Mouse (Mus musculus) erythroblast, adult 5-6 weeks (primary cell): ENCODE data around the gene Naa60. TPM values are rescaled to one million over a fixed set of nuclear protein-coding genes. Genes with fewer than 3 reads are reported as not detected.
"Not testable (repeated sequence)": the region's sequence is repeated elsewhere in the genome, so short reads cannot be mapped to it uniquely, and the experiment has no call there.

Experiments
- ATAC-seq: replicated peaks from 2 replicates; pipeline ENCODE4 v1.8.0; 2016; ENCODE audit warnings: moderate number of reproducible peaks, mild to moderate bottlenecking, moderate TSS enrichment, inconsistent platforms; ENCODE audit not compliant: poor library complexity, low FRiP score, severe bottlenecking
- total RNA-seq, 2 experiments: library from RNA; stranded (forward) in 1 of 2; stranded (reverse) in 1 of 2; fragments of 150-400 nt in 1 of 2; fragments of 200-764, 138-1000 nt in 1 of 2; gene quantifications; 2 replicates each; pipeline versions ENCODE4 v1.2.3 to v1.2.4; 2015 to 2017; ENCODE audit warnings: low replicate concordance in 2 of 2

Naa60 gene
- total RNA-seq (2015; ENCODE audit: low replicate concordance), result 28.0 and 33.8 TPM in 2 replicates
- total RNA-seq (2017; ENCODE audit: low replicate concordance), result 22.7 and 25.8 TPM in 2 replicates

DNA sequence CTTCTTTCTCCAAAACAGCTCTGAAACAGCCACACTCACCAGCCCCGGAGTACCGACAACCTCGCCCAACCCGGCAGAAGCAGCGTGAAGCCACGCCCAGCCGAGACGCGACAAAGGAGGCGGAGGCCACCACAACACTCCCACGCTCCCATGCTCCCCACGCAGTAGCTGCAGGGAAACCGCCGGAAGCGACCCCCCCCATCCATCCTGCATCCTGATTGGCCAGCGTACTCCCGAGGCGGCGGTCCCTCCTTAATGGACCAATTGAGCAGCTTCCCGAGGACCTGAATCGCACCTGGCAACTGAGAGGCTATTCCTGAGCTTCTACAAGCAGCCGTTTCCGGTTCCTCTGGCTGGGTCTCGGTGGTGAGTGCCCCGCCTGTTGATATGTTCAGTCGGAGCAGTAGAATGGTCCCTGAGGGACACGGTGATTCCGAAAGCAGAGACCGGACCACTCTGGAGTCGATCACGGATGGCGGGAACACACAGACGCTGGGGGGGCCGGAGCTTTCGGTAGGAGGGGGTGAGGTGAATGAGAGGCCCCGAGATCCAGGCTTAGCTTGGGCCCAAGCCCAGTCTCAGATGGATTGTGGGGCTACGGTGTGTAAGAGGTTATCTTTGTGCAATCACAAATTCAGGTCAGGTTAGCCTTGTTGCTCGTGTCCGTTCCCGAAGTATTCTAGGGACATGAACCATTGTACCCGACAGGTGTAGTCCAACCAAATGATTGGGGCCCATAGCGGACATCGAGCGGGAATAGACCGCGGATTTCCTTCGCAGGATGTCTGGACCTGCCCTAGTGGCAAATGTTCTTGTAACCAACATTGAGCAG, at the start of gene Naa60:
Gene Naa60 (plus strand): TSS at position 160 of the 832 bp plus-strand sequence.
- ATAC-seq, result peak; percentile 100

DNA sequence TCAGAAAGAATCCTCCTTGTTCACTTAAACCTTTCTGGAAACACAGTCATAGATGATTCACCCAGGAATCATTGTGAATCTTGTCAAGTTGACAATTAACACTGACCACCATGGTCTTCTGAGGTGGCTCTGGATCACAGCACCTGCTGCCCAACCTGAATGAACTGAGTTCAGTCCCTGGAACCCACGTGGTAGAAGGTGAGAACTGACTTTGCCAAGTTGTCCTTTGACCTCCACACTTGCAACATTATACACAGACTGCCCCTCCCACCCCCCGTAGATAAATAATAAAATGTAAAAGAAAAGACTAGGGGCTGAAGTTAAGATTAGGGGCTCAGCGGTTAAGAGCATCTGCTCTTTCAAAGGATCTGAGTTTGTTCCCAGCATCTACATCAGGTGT, 44.2 kb upstream of the Naa60 start:
- no peak for ATAC-seq

DNA sequence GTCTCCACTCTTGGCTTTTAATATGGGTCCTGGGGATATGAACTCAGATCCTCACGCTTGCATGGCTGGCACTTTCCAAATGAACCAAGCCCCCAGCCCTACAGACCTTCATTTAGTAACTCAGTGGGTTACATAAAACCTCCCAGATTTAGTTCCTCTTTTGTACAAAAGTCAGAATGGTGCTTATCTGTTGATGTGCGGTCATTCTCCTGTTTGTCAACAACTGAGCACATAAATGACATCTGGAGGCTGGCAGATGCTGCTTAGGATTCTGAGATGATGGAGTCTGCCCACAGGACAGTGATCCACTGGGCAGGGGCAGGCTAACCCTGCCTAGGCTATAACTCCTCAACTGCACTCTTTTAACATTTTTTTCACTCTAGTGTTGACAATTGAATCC, 42.4 kb upstream of the Naa60 start:
- no peak for ATAC-seq

DNA sequence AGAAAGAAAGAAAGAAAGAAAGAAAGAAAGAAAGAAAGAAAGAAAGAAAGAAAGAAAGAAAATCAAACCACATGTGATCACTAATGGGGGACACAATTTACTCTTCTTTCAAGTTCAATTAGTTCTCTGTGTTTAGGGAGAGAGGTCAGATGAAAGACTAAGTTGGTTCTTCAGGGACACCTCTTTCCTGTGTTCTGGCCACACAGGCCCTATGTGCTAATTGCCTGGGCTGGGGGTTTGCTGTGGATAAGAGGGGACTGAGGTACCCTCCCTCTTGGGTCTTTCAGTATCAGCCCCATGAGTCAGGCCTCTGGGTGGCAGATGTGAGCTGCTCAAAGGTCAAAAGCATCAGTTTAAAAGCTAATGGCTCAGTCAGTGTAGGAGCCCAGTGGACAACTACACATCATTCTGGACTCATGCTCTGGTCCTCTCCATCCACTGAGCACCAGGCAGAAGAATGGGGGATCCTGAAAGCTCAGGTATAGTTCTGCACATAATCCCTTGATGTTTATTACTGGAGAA, 41.5 kb upstream of the Naa60 start, which contains the start of gene Olfr15:
Gene Olfr15 (plus strand): TSS at position 291 of the 522 bp plus-strand sequence.
- ATAC-seq, result no peak

DNA sequence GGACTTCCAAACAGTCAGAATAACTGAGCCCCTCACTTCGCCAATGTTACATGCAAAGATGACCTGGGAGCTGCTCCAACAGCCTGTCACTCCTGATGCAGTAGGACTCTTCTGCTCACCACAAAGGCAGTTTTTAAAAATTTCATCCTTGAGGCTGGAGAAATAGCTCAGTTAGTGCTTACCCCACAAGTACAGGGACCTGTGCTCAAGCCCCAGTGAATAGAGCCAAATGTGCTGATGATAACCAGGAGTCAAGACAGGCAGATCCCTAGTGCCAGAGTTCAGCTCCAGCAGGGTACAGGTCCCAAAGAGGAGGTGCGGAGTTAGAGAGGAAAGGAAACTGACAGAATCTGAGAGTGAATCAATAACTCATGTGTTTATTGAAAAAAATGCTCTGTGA, 36.7 kb upstream of the Naa60 start:
- ATAC-seq, result no peak

DNA sequence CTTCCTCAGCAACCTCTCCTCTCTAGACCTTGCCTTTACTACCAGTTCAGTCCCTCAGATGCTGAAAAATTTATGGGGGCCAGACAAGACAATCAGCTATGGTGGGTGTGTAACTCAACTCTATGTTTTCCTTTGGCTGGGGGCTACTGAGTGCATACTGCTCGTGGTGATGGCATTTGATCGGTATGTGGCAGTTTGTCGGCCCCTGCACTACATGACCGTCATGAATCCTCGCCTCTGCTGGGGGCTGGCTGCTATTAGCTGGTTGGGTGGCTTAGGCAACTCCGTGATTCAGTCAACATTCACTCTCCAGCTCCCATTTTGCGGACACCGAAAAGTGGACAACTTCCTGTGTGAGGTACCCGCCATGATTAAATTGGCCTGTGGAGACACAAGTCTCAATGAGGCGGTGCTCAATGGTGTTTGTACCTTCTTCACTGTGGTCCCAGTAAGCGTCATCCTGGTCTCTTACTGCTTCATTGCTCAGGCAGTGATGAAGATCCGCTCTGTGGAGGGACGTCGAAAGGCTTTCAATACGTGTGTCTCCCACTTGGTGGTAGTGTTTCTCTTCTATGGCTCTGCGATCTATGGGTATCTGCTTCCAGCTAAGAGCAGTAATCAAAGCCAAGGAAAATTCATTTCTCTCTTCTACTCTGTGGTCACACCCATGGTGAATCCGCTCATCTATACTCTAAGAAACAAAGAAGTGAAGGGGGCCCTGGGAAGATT, 32.9 kb upstream of the Naa60 start:
- ATAC-seq, result no peak

DNA sequence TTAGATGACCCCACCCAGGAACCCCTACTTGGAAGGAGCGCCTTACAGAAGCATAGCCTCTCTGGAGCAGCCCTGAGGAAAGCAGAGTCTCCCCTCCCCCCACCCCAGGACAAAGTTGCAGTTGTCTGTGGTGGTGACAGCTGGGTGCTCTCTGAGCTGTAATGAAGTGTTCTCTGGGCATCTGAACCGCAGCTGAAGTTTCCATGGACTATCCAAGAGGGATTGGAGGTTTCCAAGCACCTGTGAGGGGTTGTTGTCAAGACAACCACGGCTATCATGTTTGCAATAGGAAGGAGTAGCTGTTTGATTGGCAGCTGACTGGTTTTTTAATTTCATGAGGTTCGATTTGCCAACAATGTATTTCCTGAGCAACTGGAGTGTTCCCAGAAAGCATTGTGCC, 29.2 kb upstream of the Naa60 start:
- no peak for ATAC-seq

DNA sequence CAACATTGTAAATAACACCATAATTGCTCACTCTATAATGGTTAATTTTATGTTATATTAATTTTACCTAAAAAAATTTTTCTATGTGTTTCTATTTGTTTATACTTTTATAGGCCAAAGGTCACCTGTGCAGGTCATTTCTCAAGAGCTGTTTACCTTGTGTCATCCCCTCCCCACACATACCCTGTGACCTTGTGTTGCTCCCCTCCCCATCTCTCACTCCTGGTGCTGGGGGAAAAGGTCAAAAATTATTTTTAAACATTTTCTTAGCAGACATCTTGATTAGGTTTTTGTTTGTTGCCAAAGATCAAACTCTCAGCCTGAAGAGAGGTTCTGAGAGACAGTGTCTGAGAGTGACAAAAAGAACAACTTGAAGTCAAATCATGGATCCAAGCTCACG, 28.4 kb upstream of the Naa60 start:
- no peak for ATAC-seq

DNA sequence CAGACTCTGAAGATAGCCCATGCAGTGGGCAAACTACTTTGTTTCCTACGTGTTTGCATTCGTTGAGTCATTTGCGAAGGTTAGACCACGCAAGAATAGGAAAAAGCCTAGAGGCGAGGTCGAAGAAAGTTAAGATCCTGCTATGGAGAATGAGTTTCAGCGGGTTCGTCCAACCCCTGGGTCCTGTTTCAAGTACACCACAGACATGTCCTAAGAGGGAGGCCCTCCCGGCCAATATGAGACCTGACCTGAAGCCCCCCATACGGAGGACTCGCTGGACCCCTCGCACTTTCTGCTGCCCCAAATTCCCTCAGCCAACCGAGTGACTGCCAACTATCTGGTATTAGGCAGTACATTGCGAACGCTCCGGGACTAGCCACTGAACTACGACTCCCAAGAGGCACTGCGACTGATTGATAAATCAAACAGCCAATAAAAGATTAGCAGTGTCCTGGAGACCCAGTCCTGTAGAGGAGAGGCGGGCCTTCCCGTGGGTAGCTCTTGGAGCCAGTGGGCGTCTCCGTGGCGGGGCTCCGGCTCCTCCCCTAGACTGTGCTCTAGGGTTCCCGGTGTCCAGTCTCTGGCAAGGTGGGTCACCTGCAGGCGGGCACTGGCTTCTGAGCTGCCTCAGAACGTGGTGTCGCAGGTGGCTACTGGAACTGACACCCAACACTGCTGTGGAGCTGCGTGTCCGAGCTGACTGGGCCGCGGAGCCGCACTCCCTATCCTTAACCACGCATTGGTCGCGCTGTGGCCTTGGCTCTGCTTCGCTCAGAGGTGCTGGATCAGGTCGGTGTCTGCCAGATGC, 25.3 kb upstream of the Naa60 start, which contains the start of gene Zfp174:
Gene Zfp174 (plus strand): TSS at position 558 of the 808 bp plus-strand sequence.
- ATAC-seq, result peak; percentile 99

DNA sequence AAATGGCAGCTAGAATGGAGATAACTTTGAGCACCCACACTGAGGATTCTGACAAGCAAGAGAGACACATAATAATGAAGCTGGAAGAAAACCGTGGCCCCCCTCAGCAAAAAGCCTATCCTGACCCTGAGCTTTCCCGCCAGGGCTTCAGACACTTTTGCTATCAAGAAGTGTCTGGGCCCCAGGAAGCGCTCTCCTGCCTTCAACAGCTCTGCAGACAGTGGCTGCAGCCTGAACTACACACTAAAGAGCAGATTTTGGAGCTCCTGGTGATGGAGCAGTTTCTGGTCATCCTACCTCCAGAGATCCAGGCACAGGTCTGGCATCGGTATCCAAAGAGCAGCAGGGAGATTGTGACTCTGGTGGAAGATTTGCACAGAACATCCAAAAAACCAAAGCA, 24.3 kb upstream of the Naa60 start:
- no peak for ATAC-seq

DNA sequence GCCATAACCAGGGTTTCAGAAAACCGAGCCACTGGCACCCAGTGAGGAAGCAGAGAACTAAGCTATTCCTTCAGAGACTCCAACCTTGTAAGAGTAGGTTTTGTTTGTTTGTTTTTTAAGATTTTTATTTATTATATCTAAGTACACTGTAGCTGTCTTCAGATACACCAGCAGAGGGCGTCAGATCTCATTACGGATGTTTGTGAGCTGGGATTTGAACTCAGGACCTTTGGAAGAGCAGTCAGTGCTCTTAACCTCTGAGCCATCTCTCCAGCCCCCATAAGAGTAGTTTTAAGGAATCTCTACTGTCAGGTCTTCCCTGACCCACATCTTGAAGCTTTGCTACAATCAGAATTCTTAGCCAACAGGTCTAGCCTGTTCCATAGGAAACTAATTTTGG, 23.8 kb upstream of the Naa60 start:
- ATAC-seq, result no peak

DNA sequence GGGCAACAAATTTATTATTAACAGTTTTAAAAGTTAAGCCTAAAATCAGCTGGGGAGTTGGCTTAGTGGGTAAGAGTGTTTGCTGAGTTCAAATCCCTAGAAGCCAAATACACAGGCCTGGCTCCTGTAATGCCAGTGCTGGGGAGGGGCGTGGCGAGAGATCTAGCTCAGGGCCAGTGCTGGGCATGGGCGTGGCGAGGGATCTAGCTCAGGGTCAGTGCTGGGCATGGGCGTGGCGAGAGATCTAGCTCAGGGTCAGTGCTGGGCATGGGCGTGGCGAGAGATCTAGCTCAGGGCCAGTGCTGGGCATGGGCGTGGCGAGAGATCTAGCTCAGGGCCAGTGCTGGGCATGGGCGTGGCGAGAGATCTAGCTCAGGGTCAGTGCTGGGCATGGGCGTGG, 20.9 kb upstream of the Naa60 start:
- ATAC-seq, result not testable (repeated sequence)

DNA sequence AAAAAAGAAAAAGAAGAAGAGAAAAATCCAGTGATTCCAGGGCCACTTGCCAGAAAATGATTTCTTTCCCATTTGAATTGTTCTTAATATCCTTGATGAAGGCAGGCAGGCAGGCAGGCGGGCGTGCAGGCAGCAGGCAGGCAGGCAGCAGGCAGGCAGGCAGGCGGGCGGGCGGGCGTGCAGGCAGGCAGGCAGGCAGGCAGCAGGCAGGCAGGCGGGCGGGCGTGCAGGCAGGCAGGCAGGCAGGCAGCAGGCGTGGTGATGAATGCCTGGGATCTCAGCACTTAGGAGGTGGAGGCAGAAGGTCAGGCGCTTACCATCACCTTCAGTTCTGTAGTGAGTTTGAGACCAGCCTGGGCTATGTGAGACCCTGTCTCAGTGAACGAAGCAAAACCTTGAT, 19.6 kb upstream of the Naa60 start:
- no peak for ATAC-seq

DNA sequence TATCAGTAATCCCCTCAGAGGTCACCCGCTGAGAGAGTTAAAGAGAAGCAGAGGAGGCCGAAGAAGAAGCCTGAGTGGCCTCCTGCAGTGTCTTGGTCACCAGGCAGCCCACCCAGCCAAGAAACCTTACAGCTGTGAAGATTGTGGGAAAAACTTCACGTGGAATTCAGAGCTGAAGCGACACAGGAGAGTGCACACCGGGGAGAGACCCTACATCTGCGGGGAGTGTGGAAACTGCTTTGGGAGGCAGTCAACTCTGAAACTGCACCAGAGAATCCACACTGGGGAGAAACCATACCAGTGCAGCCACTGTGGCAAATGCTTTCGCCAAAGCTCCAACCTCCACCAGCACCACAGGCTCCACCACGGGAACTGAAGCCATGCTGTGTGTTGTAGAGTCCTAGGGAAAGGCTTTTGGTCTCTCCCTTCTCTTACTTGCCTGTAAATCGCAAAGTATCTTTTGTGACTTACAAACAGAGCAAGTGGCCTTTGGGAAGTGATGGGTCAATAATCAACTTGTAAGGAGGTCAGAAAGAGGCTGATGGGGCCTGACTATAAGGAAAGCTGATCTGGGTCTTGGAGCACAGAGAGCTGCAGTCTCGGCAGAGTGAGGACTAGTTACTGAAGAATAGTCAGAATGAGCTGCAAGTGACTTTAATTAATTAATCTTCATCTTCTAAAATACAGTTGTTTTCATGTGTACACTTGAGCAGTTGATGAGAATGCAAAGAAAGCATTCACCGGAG, 17.6 kb upstream of the Naa60 start:
- ATAC-seq, result no peak

DNA sequence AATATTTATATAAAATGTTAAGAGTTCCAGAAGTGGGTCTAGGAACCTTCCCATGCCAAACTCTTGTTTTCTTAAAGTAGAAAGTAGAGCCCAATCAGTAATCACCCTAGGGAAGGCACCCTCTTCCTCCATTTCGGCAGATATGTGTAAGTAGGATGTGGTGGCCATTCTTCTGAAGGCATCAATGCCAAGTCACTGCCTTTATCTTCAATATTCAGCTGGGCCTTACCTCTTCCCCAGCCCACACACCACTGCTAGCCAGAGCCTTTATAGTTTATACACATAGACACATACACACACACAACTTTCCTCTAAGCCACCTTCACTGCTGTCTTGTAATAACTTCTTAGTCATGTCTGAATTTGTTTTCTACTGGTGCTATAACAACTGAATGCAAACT, 16.4 kb upstream of the Naa60 start:
- ATAC-seq, result no peak

DNA sequence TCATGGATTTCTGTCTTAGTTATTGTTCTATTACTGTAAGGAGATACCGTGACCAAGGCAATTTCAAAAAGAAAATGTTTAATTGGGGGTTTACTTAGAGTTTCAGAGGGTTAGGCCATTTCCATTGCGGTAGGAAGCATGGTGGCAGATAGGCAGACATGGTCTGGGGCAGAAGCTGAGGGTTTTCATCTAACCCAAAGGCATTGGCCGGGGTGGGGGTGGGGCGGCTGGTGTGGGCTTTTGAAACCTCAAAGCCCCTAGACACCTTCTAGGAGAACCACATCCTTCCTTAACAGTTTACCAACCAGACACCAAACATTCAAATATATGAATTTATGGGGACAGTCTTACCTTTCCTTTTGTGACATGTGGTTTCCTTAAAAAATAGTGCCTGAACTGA, 12.9 kb upstream of the Naa60 start:
- no peak for ATAC-seq

DNA sequence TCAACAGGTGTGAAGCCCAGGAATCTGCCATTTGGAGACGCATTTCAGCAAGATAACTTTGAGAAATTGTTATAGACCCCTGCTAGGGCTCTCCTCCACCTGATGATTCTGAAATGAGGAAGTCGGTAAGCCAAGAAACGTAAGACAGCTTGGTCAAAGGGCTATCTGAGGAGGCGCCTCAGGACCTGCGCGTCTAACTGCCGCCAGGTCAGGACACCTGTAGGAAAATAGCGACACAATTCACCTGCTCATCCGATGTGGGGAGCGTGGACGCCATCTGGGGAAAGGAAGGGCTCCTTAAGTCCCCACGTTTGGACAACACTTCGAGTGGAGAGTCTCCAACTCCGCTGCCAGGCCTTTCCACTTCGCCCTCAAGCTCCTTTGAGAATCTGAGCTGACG, 360 bp upstream of the Naa60 start:
- peak; percentile 60 for ATAC-seq

DNA sequence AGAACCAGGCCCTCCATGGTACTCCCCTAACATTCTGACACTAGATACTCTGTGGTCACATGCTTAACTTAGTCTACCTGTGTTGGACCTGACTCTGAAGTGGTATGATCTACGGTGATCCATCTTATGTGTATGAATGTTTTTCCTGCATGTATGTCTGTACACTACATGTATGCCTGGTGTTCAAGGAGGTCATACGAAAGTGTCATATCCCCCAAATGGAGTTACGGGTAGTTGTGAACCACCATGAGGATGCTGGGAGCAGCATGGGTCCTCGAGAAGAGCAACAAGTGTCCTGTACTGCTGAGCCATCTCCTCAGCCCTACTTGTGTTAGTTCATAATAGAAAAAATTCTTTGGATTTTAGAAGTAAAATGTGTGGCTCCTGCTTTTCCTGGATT, 4.2 kb downstream of the Naa60 start:
- no peak for ATAC-seq
